Mouse (Mus musculus): Measurements from ENCODE around the gene AC131692.1.

GRCm38 (mm10) chr19:6121761-6122160 is 27.5 kb downstream of the AC131692.1 start:
- no peak for TF ChIP-seq POLR2A (IDR thresholded peaks at IDR 0.05; ENCODE audit: borderline replicate concordance, extremely low read depth, insufficient read depth, insufficient read length, poor library complexity, severe bottlenecking)
- no peak for TF ChIP-seq CTCF (IDR thresholded peaks at IDR 0.05; ENCODE audit: borderline replicate concordance, extremely low read depth, insufficient read depth, insufficient read length)

All from brain, embryonic 14.5 days (tissue).